Mouse (Mus musculus) right cerebral cortex, postnatal 25 days (tissue): ENCODE results near the gene Atp8b4.
"Not testable (repeated sequence)": the region's sequence is repeated elsewhere in the genome, so short reads cannot be mapped to it uniquely, and the experiment has no call there.

Experiments
- DNase-seq: peaks from one replicate; pipeline ENCODE4 v3.0.0; 2022

The Atp8b4 gene

GRCm38 (mm10) chr2:126500521-126500920 lies at the start of gene Atp8b4:
Gene Atp8b4, minus strand, starts transcription at chr2:126500674.
- no peak for DNase-seq

GRCm38 (mm10) chr2:126549681-126550080 lies 49.2 kb upstream of the Atp8b4 start:
- DNase-seq: no peak

GRCm38 (mm10) chr2:126546392-126546791 lies 45.9 kb upstream of the Atp8b4 start:
- no peak for DNase-seq

- no peak for DNase-seq
These were observed 44.8 kb upstream of the Atp8b4 start for GRCm38 (mm10) chr2:126545297-126545696.

- DNase-seq: no peak
These were observed 41.7 kb upstream of the Atp8b4 start for GRCm38 (mm10) chr2:126542211-126542610.

GRCm38 (mm10) chr2:126540390-126540925 lies 40.0 kb upstream of the Atp8b4 start:
- DNase-seq: no peak

GRCm38 (mm10) chr2:126537654-126538053 lies 37.2 kb upstream of the Atp8b4 start:
- DNase-seq: no peak

- DNase-seq: no peak
These were observed 30.1 kb upstream of the Atp8b4 start for GRCm38 (mm10) chr2:126530581-126530980.

GRCm38 (mm10) chr2:126527461-126527860 lies 27.0 kb upstream of the Atp8b4 start:
- DNase-seq: no peak

- DNase-seq: no peak
These were observed 23.8 kb upstream of the Atp8b4 start for GRCm38 (mm10) chr2:126524271-126524670.

- not testable (repeated sequence) for DNase-seq
These were observed 22.7 kb upstream of the Atp8b4 start for GRCm38 (mm10) chr2:126523101-126523745.

GRCm38 (mm10) chr2:126522056-126522455 lies 21.6 kb upstream of the Atp8b4 start:
- no peak for DNase-seq

GRCm38 (mm10) chr2:126521471-126521870 lies 21.0 kb upstream of the Atp8b4 start:
- DNase-seq: no peak

- no peak for DNase-seq
These were observed 20.4 kb upstream of the Atp8b4 start for GRCm38 (mm10) chr2:126520828-126521227.

GRCm38 (mm10) chr2:126519872-126520581 lies 19.6 kb upstream of the Atp8b4 start:
- no peak for DNase-seq

- DNase-seq: no peak
These were observed 14.8 kb upstream of the Atp8b4 start for GRCm38 (mm10) chr2:126515069-126515826.

- DNase-seq: no peak
These were observed 7.8 kb upstream of the Atp8b4 start for GRCm38 (mm10) chr2:126508228-126508627.

GRCm38 (mm10) chr2:126507477-126507876 lies 7.0 kb upstream of the Atp8b4 start:
- DNase-seq: no peak

GRCm38 (mm10) chr2:126505156-126505555 lies 4.7 kb upstream of the Atp8b4 start:
- no peak for DNase-seq

GRCm38 (mm10) chr2:126499730-126500129 lies 744 bp downstream of the Atp8b4 start:
- no peak for DNase-seq

- DNase-seq: no peak
These were observed 1.6 kb downstream of the Atp8b4 start for GRCm38 (mm10) chr2:126498761-126499452.

GRCm38 (mm10) chr2:126496838-126497237 lies 3.6 kb downstream of the Atp8b4 start:
- no peak for DNase-seq
